Mouse (Mus musculus): ENCODE measurements at regions not wholly inside any gene's neighbourhood (a gene's known extent, or its start where the extent isn't known, plus 50 kb on each side); places are given as distances from the start of the nearest gene placed in this dataset.

- H3K4me1 ChIP-seq (ENCODE audit: insufficient read depth) = no peaks in the 10 kb centered on the region
- H3K4me2 ChIP-seq = no peak overlapping the region
- no peak overlapping the region for H3K9ac ChIP-seq
- no peak overlapping the region for H3K27ac ChIP-seq (ENCODE audit: low read depth)
- ATAC-seq (ENCODE audit: insufficient read depth) (no peak), DNase-seq (no peak)
- H3K4me3 ChIP-seq (ENCODE audit: low read depth, low read length) = no peak overlapping the region
- no peaks in the 10 kb centered on the region for H3K27me3 ChIP-seq (ENCODE audit: insufficient read depth, low read length)
- WGBS = 69% methylated on average over 6 of the region's 6 CpGs
- TF ChIP-seq CTCF (IDR thresholded peaks at IDR 0.05; ENCODE audit: low read depth) = no peak
- no peaks in the 10 kb centered on the region for H3K36me3 ChIP-seq (ENCODE audit: insufficient read depth)
- H3K9me3 ChIP-seq (ENCODE audit: low read depth, low read length) = no peaks in the 10 kb centered on the region
These were observed 284.7 kb upstream of the Nrsn1 start for GRCm38 (mm10) chr13:25554962-25555361.

- WGBS = 89% methylated on average over 9 of the region's 9 CpGs
- no peak overlapping the region for H3K4me2 ChIP-seq
- no peaks in the 10 kb centered on the region for H3K4me1 ChIP-seq (ENCODE audit: insufficient read depth)
- ATAC-seq (ENCODE audit: insufficient read depth) (no peak), DNase-seq (no peak)
- H3K4me3 ChIP-seq (ENCODE audit: low read depth, low read length) = no peak overlapping the region
- no peaks in the 10 kb centered on the region for H3K36me3 ChIP-seq (ENCODE audit: insufficient read depth)
- H3K27ac ChIP-seq (ENCODE audit: low read depth) = no peak overlapping the region
- no peak for TF ChIP-seq CTCF (IDR thresholded peaks at IDR 0.05; ENCODE audit: low read depth)
- H3K9ac ChIP-seq = no peak overlapping the region
- H3K27me3 ChIP-seq (ENCODE audit: insufficient read depth, low read length) = no peaks in the 10 kb centered on the region
- H3K9me3 ChIP-seq (ENCODE audit: low read depth, low read length) = no peaks in the 10 kb centered on the region
These were observed 278.2 kb upstream of the Nrsn1 start for GRCm38 (mm10) chr13:25548551-25548950.

GRCm38 (mm10) chr13:25547150-25548145, 277.1 kb upstream of the Nrsn1 start:
- Histone ChIP-seq H3K36me3 (ENCODE audit: insufficient read depth) (no peaks in the 10 kb centered on the region), H3K4me1 (ENCODE audit: insufficient read depth) (no peaks in the 10 kb centered on the region), H3K27me3 (ENCODE audit: insufficient read depth, low read length) (no peaks in the 10 kb centered on the region), H3K9ac (no peak overlapping the region), H3K4me2 (no peak overlapping the region), H3K27ac (ENCODE audit: low read depth) (no peak overlapping the region), H3K9me3 (ENCODE audit: low read depth, low read length) (no peaks in the 10 kb centered on the region), H3K4me3 (ENCODE audit: low read depth, low read length) (no peak overlapping the region)
- no peak for TF ChIP-seq CTCF (IDR thresholded peaks at IDR 0.05; ENCODE audit: low read depth)
- no peak for DNase-seq
- ATAC-seq (ENCODE audit: insufficient read depth) = no peak
- WGBS = 77% methylated on average over 12 of the region's 12 CpGs

- no peaks in the 10 kb centered on the region for H3K4me1 ChIP-seq (ENCODE audit: insufficient read depth)
- H3K36me3 ChIP-seq (ENCODE audit: insufficient read depth) = no peaks in the 10 kb centered on the region
- WGBS = 25% methylated on average over 3 of the region's 3 CpGs
- DNase-seq = no peak
- H3K9ac ChIP-seq = no peak overlapping the region
- no peaks in the 10 kb centered on the region for H3K27me3 ChIP-seq (ENCODE audit: insufficient read depth, low read length)
- H3K27ac ChIP-seq (ENCODE audit: low read depth) = no peak overlapping the region
- H3K4me3 ChIP-seq (ENCODE audit: low read depth, low read length) = no peak overlapping the region
- no peak for ATAC-seq (ENCODE audit: insufficient read depth)
- no peak overlapping the region for H3K4me2 ChIP-seq
- no peaks in the 10 kb centered on the region for H3K9me3 ChIP-seq (ENCODE audit: low read depth, low read length)
- TF ChIP-seq CTCF (IDR thresholded peaks at IDR 0.05; ENCODE audit: low read depth) = no peak
These were observed 253.8 kb upstream of the Nrsn1 start for GRCm38 (mm10) chr13:25524094-25524493.

- no peak overlapping the region for H3K4me3 ChIP-seq (ENCODE audit: low read depth, low read length)
- H3K36me3 ChIP-seq (ENCODE audit: insufficient read depth) = no peaks in the 10 kb centered on the region
- no peak for TF ChIP-seq CTCF (IDR thresholded peaks at IDR 0.05; ENCODE audit: low read depth)
- no peak overlapping the region for H3K4me2 ChIP-seq
- H3K27me3 ChIP-seq (ENCODE audit: insufficient read depth, low read length) = no peaks in the 10 kb centered on the region
- H3K9me3 ChIP-seq (ENCODE audit: low read depth, low read length) = no peaks in the 10 kb centered on the region
- H3K9ac ChIP-seq = no peak overlapping the region
- H3K4me1 ChIP-seq (ENCODE audit: insufficient read depth) = no peaks in the 10 kb centered on the region
- ATAC-seq (ENCODE audit: insufficient read depth) (no peak), DNase-seq (no peak)
- H3K27ac ChIP-seq (ENCODE audit: low read depth) = no peak overlapping the region
These were observed 237.1 kb upstream of the Nrsn1 start for GRCm38 (mm10) chr13:25507355-25507754.

GRCm38 (mm10) chr13:25494492-25495034, 224.3 kb upstream of the Nrsn1 start:
- H3K36me3 ChIP-seq (ENCODE audit: insufficient read depth) = no peaks in the 10 kb centered on the region
- H3K9ac ChIP-seq = no peak overlapping the region
- no peaks in the 10 kb centered on the region for H3K4me1 ChIP-seq (ENCODE audit: insufficient read depth)
- H3K27ac ChIP-seq (ENCODE audit: low read depth) = no peak overlapping the region
- no peaks in the 10 kb centered on the region for H3K27me3 ChIP-seq (ENCODE audit: insufficient read depth, low read length)
- TF ChIP-seq CTCF (IDR thresholded peaks at IDR 0.05; ENCODE audit: low read depth) = no peak
- ATAC-seq (ENCODE audit: insufficient read depth) = no peak
- H3K4me3 ChIP-seq (ENCODE audit: low read depth, low read length) = no peak overlapping the region
- H3K4me2 ChIP-seq = no peak overlapping the region
- peak; percentile 23 for DNase-seq
- 55% methylated on average over 7 of the region's 7 CpGs for WGBS
- no peaks in the 10 kb centered on the region for H3K9me3 ChIP-seq (ENCODE audit: low read depth, low read length)

GRCm38 (mm10) chr13:25490036-25490435, 219.7 kb upstream of the Nrsn1 start:
- no peak for DNase-seq
- 62% methylated on average over 4 of the region's 4 CpGs for WGBS
- H3K36me3 ChIP-seq (ENCODE audit: insufficient read depth) = no peaks in the 10 kb centered on the region
- H3K9ac ChIP-seq = no peak overlapping the region
- H3K27me3 ChIP-seq (ENCODE audit: insufficient read depth, low read length) = no peaks in the 10 kb centered on the region
- no peaks in the 10 kb centered on the region for H3K4me1 ChIP-seq (ENCODE audit: insufficient read depth)
- TF ChIP-seq CTCF (IDR thresholded peaks at IDR 0.05; ENCODE audit: low read depth) = no peak
- H3K4me2 ChIP-seq = no peak overlapping the region
- ATAC-seq (ENCODE audit: insufficient read depth) = no peak
- no peaks in the 10 kb centered on the region for H3K9me3 ChIP-seq (ENCODE audit: low read depth, low read length)
- no peak overlapping the region for H3K4me3 ChIP-seq (ENCODE audit: low read depth, low read length)
- no peak overlapping the region for H3K27ac ChIP-seq (ENCODE audit: low read depth)

Data from lung, embryonic 14.5 days (tissue).